Mouse (Mus musculus): ENCODE measurements around the gene Mitf. TPM values are rescaled to one million over a fixed set of nuclear protein-coding genes. Genes with fewer than 3 reads are reported as not detected.

Mitf gene
- polyA plus RNA-seq, 1 experiment from 2014 or later, result 0.89 TPM

DNA sequence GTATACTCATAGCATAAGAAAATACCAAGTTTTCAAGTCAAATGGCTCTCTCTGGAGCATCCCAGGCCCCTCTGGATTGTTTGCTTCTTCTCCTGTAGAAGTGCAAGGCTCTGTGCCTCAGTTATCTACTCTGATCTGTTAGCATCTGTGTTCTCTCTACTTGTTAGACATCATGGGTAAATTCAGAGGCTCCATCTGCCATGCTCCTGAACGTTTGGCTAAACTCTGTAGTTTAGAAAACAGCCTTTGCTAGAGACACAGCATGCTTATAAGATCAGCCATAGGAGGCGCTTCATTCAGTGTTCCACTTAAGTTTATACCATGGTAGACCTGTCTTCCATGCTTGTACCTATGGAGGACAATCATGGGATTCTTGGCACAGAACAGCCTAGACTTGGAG, 39.0 kb upstream of the Mitf start:
- ATAC-seq (no peak), DNase-seq (no peak)
- no peak overlapping the region for H3K9ac ChIP-seq (replicated peaks)
- 64% methylated on average over 2 of the region's 2 CpGs for WGBS (ENCODE audit: insufficient replicate concordance)
- no peaks in the 10 kb centered on the region for H3K27me3 ChIP-seq (ENCODE audit: insufficient read depth, low read length)
- H3K27ac ChIP-seq (ENCODE audit: low read depth), result no peak overlapping the region
- TF ChIP-seq CTCF (IDR thresholded peaks at IDR 0.05; ENCODE audit: low read depth), result no peak
- TF ChIP-seq EP300 (IDR thresholded peaks at IDR 0.05; ENCODE audit: low read depth), result no peak
- H3K9me3 ChIP-seq (ENCODE audit: low read length), result no peaks in the 10 kb centered on the region
- H3K4me2 ChIP-seq (ENCODE audit: low read depth, low read length), result no peak overlapping the region
- H3K36me3 ChIP-seq (replicated peaks; ENCODE audit: insufficient read depth, low read length), result no peaks in the 10 kb centered on the region
- H3K4me3 ChIP-seq (ENCODE audit: low read depth, low read length), result no peak overlapping the region
- H3K4me1 ChIP-seq (ENCODE audit: insufficient read depth), result no peaks in the 10 kb centered on the region

DNA sequence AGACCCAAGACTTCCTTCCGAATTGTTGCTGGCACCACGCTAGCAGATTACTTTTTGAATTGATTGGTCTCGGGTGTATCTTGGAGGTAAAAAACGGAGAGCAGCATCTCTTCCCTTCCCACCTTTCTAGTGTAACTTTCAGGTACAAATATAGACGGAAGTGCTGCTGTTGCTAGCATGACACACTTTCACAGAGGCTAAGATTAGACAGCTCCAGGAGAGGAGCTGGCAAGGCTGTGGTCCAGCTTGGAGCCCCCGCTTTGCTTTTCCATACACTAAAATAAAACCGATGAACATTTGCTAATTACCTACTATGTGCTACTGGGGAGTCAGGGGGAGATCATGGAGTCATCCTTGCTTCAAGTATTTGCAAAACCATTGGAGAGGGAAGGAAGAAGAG, 37.3 kb upstream of the Mitf start:
- Histone ChIP-seq H3K9me3 (ENCODE audit: low read length) (no peaks in the 10 kb centered on the region), H3K27ac (ENCODE audit: low read depth) (no peak overlapping the region), H3K9ac (replicated peaks) (no peak overlapping the region), H3K4me1 (ENCODE audit: insufficient read depth) (no peaks in the 10 kb centered on the region), H3K27me3 (ENCODE audit: insufficient read depth, low read length) (no peaks in the 10 kb centered on the region), H3K4me2 (ENCODE audit: low read depth, low read length) (no peak overlapping the region), H3K4me3 (ENCODE audit: low read depth, low read length) (no peak overlapping the region), H3K36me3 (replicated peaks; ENCODE audit: insufficient read depth, low read length) (no peaks in the 10 kb centered on the region)
- DNase-seq (no peak), ATAC-seq (no peak)
- 78% methylated on average over 7 of the region's 7 CpGs for WGBS (ENCODE audit: insufficient replicate concordance)
- TF ChIP-seq CTCF (IDR thresholded peaks at IDR 0.05; ENCODE audit: low read depth) (no peak), EP300 (IDR thresholded peaks at IDR 0.05; ENCODE audit: low read depth) (no peak)

DNA sequence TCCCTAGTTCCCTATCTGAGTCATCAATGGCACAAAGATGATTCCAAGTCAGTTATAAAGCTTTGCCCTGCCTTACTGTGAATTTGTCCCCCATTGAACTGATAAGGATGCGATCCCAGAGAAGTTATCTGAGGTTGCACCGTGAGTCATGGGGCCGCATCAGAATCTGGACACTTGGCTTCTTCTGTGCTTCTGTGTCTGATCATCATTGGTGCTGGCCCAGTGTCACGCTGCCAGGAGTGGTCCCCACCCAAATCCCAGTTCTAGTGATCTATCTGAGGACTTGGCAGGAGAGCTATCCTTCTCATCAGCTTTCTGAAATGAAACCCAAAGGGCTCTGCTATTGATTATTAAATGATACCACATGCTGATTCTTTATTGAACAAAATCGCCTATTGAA, 25.5 kb upstream of the Mitf start:
- H3K27ac ChIP-seq (ENCODE audit: low read depth), result no peak overlapping the region
- H3K4me1 ChIP-seq (ENCODE audit: insufficient read depth), result no peaks in the 10 kb centered on the region
- 80% methylated on average over 5 of the region's 5 CpGs for WGBS (ENCODE audit: insufficient replicate concordance)
- DNase-seq (no peak), ATAC-seq (no peak)
- H3K36me3 ChIP-seq (replicated peaks; ENCODE audit: insufficient read depth, low read length), result no peaks in the 10 kb centered on the region
- H3K9ac ChIP-seq (replicated peaks), result no peak overlapping the region
- H3K4me2 ChIP-seq (ENCODE audit: low read depth, low read length), result no peak overlapping the region
- TF ChIP-seq EP300 (IDR thresholded peaks at IDR 0.05; ENCODE audit: low read depth), result no peak
- TF ChIP-seq CTCF (IDR thresholded peaks at IDR 0.05; ENCODE audit: low read depth), result no peak
- no peak overlapping the region for H3K4me3 ChIP-seq (ENCODE audit: low read depth, low read length)
- H3K27me3 ChIP-seq (ENCODE audit: insufficient read depth, low read length), result no peaks in the 10 kb centered on the region
- H3K9me3 ChIP-seq (ENCODE audit: low read length), result no peaks in the 10 kb centered on the region

DNA sequence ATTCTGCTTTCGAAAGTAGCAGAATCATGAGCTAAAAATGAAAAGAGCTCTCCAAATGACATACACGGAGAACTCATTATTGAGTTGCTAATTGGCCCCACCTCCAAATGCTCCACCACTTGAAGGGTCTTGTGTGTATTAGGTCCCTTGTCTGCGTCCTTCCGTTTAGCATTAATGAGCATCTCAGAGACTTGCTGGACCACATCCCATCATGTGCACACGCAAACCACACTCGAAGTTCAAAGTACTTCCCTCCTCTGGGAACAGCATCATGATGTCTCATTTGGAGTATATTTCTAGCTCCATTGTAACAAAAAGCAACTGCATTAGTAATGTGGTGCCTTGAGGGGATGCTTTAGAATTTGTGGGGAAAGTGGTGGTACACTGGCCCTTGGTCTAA, 24.6 kb upstream of the Mitf start:
- Histone ChIP-seq H3K36me3 (replicated peaks; ENCODE audit: insufficient read depth, low read length) (no peaks in the 10 kb centered on the region), H3K9me3 (ENCODE audit: low read length) (no peaks in the 10 kb centered on the region), H3K9ac (replicated peaks) (no peak overlapping the region), H3K4me2 (ENCODE audit: low read depth, low read length) (no peak overlapping the region), H3K4me1 (ENCODE audit: insufficient read depth) (no peaks in the 10 kb centered on the region), H3K4me3 (ENCODE audit: low read depth, low read length) (no peak overlapping the region), H3K27me3 (ENCODE audit: insufficient read depth, low read length) (no peaks in the 10 kb centered on the region), H3K27ac (ENCODE audit: low read depth) (no peak overlapping the region)
- TF ChIP-seq EP300 (IDR thresholded peaks at IDR 0.05; ENCODE audit: low read depth) (no peak), CTCF (IDR thresholded peaks at IDR 0.05; ENCODE audit: low read depth) (no peak)
- WGBS (ENCODE audit: insufficient replicate concordance), result 78% methylated on average over 6 of the region's 6 CpGs
- DNase-seq (no peak), ATAC-seq (no peak)

DNA sequence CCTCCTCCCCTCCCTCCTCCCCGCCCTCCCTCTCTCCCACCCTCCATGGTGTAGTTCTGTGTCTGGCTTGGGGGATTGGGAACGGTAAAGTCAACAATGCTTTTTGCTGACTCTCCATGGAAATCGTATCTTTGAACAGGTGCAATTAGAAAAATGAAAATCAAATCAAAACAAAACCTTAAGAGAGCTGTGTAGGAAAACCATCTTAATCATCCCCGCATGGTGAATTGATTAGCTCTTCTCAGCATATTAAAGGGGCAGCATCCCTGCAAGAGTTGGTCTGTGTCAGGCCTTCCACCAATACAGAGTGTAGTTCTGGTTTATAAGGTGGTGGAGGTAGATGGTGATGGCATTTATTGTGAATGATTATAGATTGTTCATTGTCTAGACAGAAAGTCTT, 20.0 kb upstream of the Mitf start:
- ATAC-seq, result no peak
- WGBS (ENCODE audit: insufficient replicate concordance), result 79% methylated on average over 4 of the region's 4 CpGs

DNA sequence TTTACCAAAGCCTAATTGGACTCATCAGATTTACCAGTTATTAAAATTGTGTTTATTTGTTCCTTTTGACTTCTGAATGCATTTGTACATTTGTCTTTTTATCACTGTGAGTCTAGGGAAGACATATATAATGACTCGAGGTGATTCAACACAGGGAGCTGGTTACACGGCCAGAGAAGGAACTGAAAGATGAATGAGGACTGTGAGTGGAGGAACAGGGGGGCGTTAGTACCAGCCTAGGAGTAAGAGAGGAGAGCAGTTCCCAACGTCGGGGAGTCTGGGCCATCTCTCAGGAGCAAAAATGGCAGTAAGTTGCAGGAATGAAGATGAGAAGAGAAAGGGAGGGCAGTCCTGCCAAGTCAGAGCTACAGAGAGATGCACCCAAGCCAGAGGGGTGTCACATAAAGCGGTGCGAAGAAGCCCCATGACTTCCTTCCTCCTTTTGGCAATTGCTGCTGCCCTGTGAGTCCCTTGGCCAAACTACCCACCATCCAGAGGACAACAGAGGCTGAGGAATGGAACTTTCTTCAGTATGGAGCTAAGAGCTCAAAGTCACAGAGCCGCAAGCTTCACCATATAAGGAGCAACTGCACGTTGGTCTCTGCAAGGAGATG, 18.4 kb upstream of the Mitf start:
- Histone ChIP-seq H3K36me3 (replicated peaks; ENCODE audit: insufficient read depth, low read length) (no peaks in the 10 kb centered on the region), H3K9me3 (ENCODE audit: low read length) (no peaks in the 10 kb centered on the region), H3K9ac (replicated peaks) (no peak overlapping the region), H3K27ac (ENCODE audit: low read depth) (no peak overlapping the region), H3K4me1 (ENCODE audit: insufficient read depth) (no peaks in the 10 kb centered on the region), H3K4me3 (ENCODE audit: low read depth, low read length) (no peak overlapping the region), H3K27me3 (ENCODE audit: insufficient read depth, low read length) (no peaks in the 10 kb centered on the region), H3K4me2 (ENCODE audit: low read depth, low read length) (no peak overlapping the region)
- TF ChIP-seq EP300 (IDR thresholded peaks at IDR 0.05; ENCODE audit: low read depth) (no peak), CTCF (IDR thresholded peaks at IDR 0.05; ENCODE audit: low read depth) (no peak)
- DNase-seq, result no peak
- 54% methylated on average over 9 of the region's 9 CpGs for WGBS (ENCODE audit: insufficient replicate concordance)
- no peak for ATAC-seq

More for the DNA sequence above, 20.0 kb upstream of the Mitf start:
- no peak overlapping the region for H3K9ac ChIP-seq (replicated peaks)
- no peaks in the 10 kb centered on the region for H3K4me1 ChIP-seq (ENCODE audit: insufficient read depth)
- no peak overlapping the region for H3K4me2 ChIP-seq (ENCODE audit: low read depth, low read length)
- no peak overlapping the region for H3K4me3 ChIP-seq (ENCODE audit: low read depth, low read length)
- no peak for DNase-seq
- H3K27ac ChIP-seq (ENCODE audit: low read depth), result no peak overlapping the region
- TF ChIP-seq CTCF (IDR thresholded peaks at IDR 0.05; ENCODE audit: low read depth) (no peak), EP300 (IDR thresholded peaks at IDR 0.05; ENCODE audit: low read depth) (no peak)
- no peaks in the 10 kb centered on the region for H3K36me3 ChIP-seq (replicated peaks; ENCODE audit: insufficient read depth, low read length)
- H3K9me3 ChIP-seq (ENCODE audit: low read length), result no peaks in the 10 kb centered on the region
- H3K27me3 ChIP-seq (ENCODE audit: insufficient read depth, low read length), result no peaks in the 10 kb centered on the region

DNA sequence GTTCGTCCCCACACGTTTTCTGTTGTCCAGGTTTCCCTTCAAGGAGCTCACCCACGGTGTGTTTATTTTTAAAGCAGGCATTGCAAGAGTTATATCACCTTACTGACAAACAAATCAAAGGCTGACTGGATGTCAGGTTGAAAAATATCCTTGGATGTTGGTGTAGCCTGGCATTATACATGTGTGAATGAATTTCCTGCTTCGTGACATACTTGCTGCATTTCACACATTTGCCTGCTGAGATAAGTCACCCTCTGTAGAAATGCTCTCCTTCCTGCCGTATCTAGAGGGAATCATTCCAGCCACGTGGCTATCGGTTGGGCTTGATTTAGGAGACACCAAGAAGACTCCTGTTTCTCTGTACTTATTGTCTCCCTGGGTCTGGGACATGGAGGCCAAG, 17.2 kb upstream of the Mitf start:
- WGBS (ENCODE audit: insufficient replicate concordance), result 62% methylated on average over 7 of the region's 7 CpGs
- no peak for DNase-seq
- no peak for ATAC-seq
- H3K27me3 ChIP-seq (ENCODE audit: insufficient read depth, low read length), result no peaks in the 10 kb centered on the region
- H3K4me2 ChIP-seq (ENCODE audit: low read depth, low read length), result no peak overlapping the region
- H3K27ac ChIP-seq (ENCODE audit: low read depth), result no peak overlapping the region
- no peak overlapping the region for H3K9ac ChIP-seq (replicated peaks)
- no peak for TF ChIP-seq CTCF (IDR thresholded peaks at IDR 0.05; ENCODE audit: low read depth)
- no peak for TF ChIP-seq EP300 (IDR thresholded peaks at IDR 0.05; ENCODE audit: low read depth)
- H3K9me3 ChIP-seq (ENCODE audit: low read length), result no peaks in the 10 kb centered on the region
- H3K4me1 ChIP-seq (ENCODE audit: insufficient read depth), result no peaks in the 10 kb centered on the region
- no peaks in the 10 kb centered on the region for H3K36me3 ChIP-seq (replicated peaks; ENCODE audit: insufficient read depth, low read length)
- H3K4me3 ChIP-seq (ENCODE audit: low read depth, low read length), result no peak overlapping the region
